Mouse (Mus musculus) kidney, postnatal 25 days (tissue): ENCODE results near the gene Prune1.
"Not testable (repeated sequence)": the region's sequence is repeated elsewhere in the genome, so short reads cannot be mapped to it uniquely, and the experiment has no call there.

Experiments used
- DNase-seq, 2 experiments: peaks; one replicate each; pipeline ENCODE4 v3.0.0; 2021; ENCODE audit warnings: mixed read lengths in 2 of 2

The Prune1 gene

GRCm38 (mm10) chr3:95235386-95236301, 46.2 kb downstream of the Prune1 start:
- peak in 1 of 2 experiments; percentile 58 for DNase-seq

- DNase-seq: peak; percentile 40 to 69
Measured at GRCm38 (mm10) chr3:95233303-95233980, 48.4 kb downstream of the Prune1 start.

DNA sequence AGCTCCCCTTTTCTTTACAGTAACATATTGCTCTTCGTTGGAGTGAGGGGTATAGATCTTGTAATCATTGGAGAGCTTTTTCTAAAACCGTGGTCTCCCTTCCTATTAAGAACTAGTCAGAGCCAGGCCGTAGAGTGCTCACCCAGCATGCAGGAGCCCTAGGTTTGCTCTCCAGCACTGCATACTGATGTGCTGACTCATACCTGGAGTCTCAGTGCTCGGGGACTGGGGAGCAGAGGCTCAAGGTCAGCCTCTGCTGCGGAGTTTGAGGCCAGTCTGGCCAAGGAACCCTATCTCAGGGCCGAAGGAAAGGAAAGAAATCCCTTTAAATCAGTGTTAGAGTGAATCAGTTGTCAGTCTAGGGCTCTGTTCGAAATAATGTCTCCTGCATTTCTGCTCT, 49.1 kb downstream of the Prune1 start:
- DNase-seq: peak; percentile 60 to 84

DNA sequence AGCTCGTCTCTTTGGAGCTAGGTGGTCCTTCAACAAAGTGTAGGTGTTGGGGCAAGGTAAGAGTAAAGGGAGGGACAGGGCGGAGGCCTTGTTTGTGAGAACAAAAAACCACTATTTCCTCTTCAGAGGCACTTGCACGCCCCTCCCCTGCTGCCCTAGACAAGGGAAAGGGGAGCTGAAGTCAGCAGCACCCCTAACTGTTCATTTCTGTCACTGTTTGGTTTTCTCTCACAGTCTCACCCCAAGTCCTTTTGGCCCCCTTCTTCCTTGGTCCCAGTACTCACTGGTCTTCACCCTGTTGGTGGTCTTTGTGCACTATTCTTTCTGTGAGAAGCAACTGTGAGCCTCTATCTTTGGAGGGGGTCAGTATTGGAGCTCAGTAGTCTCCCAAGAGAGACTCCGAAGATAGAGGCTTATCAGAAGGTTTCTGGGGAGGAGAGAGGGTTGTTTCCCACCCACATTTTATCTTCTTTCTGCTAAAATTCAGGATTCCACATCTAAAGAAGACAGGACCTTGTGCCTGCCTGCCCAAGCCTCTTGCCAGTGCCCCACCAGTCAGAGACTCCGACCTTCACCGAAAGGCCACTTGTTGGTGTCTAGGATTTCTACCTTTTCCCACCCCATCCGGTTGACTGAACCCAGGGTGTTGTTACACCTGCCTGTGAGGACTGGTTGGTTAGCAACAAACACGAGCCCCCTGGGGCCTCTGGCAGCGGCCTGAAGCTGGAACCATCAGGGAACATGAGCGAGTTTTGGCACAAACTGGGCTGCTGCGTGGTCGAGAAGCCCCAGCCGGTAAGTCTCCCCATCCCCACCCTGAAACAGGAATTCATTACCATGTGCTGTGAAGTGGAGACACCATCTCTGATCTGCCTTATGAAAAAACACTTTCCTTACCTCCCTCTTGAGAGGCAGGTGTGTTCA, 50.3 kb downstream of the Prune1 start, which contains the start of gene Mllt11:
Mllt11 (minus strand) TSS at position 874 of the 924 bp plus-strand sequence.
- peak; percentile 29 to 68 for DNase-seq

DNA sequence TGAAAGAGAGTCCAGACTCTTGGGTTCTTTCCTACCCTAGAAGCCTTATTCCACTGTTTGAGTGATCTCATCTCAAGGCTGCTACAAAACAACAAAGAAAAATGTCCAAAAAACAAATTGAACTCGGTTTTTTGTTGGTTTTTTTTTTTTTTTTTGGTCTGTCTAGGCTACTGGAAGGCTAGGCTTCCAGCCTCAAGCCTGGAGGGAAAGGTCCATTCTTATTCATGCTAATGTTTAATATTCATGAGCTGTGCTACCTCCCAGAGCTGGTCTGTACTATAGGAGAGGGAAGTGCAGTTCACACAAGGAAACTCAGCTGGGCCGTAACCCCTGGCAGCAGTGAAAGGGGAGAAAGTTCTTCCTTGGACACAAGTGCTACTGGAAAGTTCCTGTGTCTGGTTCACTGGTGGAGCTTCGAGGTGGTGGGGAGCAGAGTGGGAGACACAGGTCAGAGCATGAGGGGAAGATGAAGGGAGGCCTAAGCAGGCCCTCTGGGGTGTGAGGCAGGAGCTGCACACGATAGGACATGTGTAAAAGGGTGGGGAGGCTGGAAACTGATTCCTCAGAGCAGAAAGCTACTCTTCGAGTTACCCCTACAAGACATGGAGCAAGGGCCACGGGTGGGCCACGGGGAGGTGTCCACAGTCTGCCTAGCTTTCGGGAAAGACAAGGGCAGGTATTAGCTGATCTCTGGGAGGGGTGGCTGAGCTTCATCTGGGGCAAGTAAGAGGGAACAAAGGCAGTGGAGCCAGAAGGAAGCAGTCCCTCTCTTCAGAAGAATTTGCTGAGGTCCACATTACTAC, 51.2 kb downstream of the Prune1 start:
- peak; percentile 44 to 76 for DNase-seq

GRCm38 (mm10) chr3:95229781-95230494, 51.9 kb downstream of the Prune1 start:
- peak; percentile 61 to 78 for DNase-seq

GRCm38 (mm10) chr3:95228894-95229780, 52.7 kb downstream of the Prune1 start:
- DNase-seq: peak; percentile 52 to 80

DNA sequence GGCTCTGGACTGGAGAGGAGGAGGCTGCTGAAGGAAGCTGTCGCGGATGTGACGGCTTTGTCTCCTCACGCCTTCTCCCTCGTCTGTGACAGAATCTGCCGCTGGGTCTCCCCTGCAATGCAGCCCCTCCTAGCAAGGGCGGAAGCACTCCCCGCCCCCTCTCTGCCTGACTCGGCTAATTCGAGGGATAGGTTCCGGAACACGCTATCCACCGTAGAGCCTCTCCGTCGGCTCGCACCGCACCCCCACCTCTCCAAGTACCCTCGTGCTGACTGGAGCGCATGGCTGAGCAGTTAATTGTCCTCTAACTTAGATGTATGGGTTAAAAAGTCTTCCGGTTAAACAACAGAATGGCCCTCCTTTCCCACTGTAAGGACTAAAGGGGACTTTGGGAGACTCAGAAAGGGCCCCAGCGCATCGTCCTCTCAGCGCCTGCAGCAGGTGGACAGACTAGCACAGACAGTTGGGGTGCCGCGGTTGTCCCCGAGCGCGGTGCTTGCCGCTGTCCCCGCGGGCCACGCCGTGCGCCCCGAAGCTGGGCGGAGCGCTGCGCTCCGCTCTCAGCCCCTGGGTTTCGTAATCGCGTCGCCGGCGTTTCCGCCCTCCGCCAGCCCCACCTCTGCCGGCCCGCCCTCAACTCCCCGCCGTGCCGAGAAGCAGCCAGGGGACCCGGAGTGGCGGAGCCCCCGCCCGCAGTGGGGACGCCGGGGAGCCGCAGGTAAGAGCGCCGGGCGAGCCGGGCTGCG, 53.6 kb downstream of the Prune1 start, which contains the start of gene Cdc42se1:
Cdc42se1 (plus strand) TSS at position 585 of the 746 bp plus-strand sequence.
- peak; percentile 87 to 95 for DNase-seq

- no peak for DNase-seq
Measured at GRCm38 (mm10) chr3:95227214-95227613, 54.7 kb downstream of the Prune1 start.

- peak; percentile 66 to 79 for DNase-seq
Measured at GRCm38 (mm10) chr3:95224295-95224694, 57.6 kb downstream of the Prune1 start.

- no peak for DNase-seq
Measured at GRCm38 (mm10) chr3:95223041-95223440, 58.8 kb downstream of the Prune1 start.

GRCm38 (mm10) chr3:95218466-95219137, 63.3 kb downstream of the Prune1 start:
- DNase-seq: peak in 1 of 2 experiments; percentile 45

- peak; percentile 97 for DNase-seq
Measured at GRCm38 (mm10) chr3:95217255-95218134, 64.4 kb downstream of the Prune1 start, which contains the start of gene Gabpb2. Gene Gabpb2, minus strand, starts transcription at chr3:95217916.

DNA sequence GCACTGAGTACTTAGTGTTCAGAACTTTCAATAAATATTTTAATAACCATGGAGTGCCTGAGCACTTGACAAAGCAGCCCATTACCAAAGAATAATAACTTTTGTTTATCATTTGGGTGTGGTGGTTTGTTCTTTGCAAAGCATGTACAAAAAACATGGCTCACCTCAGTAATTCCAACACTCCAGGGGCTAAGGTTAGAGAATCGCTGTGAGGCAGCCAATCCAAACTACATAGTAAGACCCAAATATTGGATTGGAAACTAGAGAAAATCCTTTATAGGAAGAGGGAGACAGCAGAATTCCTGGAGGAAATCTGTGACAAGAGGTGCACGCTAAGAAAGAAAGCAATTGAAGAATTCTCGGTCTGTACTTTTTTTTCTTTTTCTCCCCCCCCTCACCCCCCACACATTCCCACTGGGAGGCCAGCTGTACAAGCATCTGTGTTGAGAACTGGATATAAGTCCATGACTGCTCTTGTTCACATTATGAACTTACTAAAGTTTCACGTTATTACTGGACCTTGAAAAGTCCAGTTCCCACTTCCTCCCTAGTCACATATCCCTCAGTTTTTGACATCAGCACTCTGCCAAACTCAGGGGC, 65.1 kb downstream of the Prune1 start:
- no peak for DNase-seq

DNA sequence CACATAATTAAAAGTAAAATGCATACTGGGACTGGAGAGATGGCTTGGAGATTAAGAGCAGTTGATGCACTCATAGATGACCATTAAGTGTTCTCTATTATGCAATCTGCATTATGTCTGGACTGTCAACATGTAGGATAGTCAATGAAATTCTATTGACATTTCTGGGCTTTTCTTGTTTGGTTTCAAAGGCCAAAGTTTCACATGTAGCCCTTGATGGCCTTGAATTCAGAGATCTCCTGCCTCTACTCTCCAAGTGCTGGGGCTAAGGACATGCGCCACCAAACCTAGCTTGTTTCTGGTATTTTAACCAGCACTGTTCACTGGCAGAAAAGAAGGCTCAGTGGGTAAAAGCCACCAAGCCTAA, 68.3 kb downstream of the Prune1 start:
- no peak for DNase-seq

GRCm38 (mm10) chr3:95212889-95213608, 68.8 kb downstream of the Prune1 start:
- not testable (repeated sequence) for DNase-seq
